Mouse (Mus musculus) erythroblast, embryonic 14.5 days (primary cell): Measurements from ENCODE around the gene Mapk10.

ENCODE experiments used
- GATA1 ChIP-seq: IDR thresholded peaks from 2 replicates; pipeline ENCODE4 v1.6.1; 2012; ENCODE audit warnings: low read length, inconsistent platforms, mixed read lengths
- TAL1 ChIP-seq: IDR thresholded peaks from 3 replicates; pipeline ENCODE4 v1.6.1; 2012; ENCODE audit warnings: low read length, inconsistent platforms, mixed read lengths

DNA sequence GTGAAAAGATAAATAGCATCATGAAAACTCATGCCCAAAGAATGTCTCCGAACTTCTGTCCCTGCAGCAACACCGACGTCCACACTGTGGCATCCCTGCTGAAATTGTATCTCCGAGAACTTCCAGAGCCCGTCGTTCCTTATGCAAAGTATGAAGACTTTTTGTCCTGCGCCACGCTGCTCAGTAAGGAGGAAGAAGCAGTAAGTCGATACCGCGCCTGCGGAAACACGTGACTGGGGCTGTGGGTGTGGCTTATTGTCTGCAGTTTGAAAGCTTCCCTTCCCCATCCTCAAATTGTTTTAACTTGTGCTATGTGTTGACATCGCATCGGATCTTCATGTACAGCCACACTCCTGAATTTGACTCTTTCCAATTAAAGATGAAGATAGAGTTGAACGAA, 335.5 kb downstream of the Mapk10 start:
- no peak for TF ChIP-seq GATA1
- no peak for TF ChIP-seq TAL1
